Mouse (Mus musculus) spleen, postnatal 14 days (tissue): ENCODE measurements around the gene Samd4b.

ENCODE experiments used
- DNase-seq, 2 experiments: peaks; one replicate each; pipeline ENCODE4 v3.0.0; 2021 to 2022; ENCODE audit warnings: low spot score in 2 of 2

Samd4b gene

GRCm38 (mm10) chr7:28378066-28378690 lies 219.8 kb downstream of the Samd4b start:
- peak; percentile 32 to 35 for DNase-seq

DNA sequence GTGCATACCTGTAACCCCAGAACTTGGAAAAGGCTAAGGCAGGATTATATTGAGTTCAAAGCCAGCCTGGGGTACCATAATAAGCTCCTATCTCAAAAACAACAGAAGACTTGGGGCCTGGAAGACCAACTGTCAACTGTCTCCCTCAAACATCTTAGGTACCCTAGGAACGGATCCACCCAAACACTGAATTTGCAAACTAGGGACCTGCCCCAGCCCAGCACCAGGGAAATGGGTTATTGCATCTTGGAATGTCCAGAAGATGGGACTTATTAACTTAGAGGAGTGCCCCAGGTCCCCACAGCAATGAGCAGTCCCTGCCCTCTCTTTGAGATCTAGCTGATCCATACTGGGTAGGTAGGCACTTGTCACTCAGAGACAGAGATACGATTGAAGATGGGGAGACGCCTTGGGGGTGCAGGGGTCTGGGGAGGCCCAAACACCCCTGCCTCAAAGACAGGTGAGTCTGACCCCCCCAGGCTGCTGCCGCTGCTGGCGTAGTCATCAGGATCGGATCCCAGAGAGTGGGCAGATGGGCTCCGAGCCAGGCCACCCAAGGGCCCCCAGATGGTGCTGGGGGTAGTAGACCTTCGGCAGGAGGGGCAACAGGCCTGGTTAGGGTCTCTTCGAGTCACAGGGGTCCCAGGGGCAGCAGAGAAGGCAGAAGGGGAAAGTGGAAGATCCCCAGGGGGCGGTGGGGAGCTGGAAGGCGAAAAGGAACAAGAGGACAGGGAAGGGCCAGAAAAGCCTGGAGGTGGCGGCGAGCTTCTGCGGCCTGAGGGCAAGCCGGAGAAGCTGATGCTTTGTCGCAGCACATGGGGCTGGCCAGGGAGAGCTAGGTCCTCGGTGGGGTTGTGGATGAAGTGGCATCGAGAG lies 220.5 kb downstream of the Samd4b start:
- DNase-seq = no peak

GRCm38 (mm10) chr7:28376011-28376771 lies 221.8 kb downstream of the Samd4b start:
- DNase-seq = peak; percentile 34 to 45

- DNase-seq = peak; percentile 80 to 82
Measured at GRCm38 (mm10) chr7:28375176-28375921, 222.6 kb downstream of the Samd4b start.

GRCm38 (mm10) chr7:28374647-28375046 lies 223.3 kb downstream of the Samd4b start:
- DNase-seq = no peak

GRCm38 (mm10) chr7:28373891-28374495 lies 224.0 kb downstream of the Samd4b start:
- DNase-seq = no peak

DNA sequence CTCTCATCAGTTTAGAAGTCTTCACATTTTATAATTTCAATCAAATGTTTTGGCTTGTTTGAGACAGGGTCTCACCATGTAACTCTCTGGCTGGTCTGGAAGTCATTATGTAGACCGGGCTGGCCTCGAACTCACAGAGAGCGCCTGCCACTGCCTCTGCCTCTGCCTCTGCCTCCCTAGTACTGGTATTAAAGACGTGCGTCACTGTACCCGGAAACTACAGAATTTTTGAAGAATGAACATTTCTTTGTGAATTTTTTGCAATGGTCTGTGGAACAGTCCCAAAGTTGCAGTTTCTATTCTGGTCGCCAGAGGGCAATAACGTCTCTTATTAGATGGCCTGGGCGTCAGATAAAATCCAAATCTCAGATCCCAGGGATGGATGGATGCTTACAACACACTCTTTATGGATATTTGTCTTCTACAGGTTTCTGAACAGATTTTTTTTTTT lies 224.8 kb downstream of the Samd4b start:
- peak; percentile 27 to 70 for DNase-seq

GRCm38 (mm10) chr7:28372251-28373108 lies 225.5 kb downstream of the Samd4b start, which contains the start of gene Plekhg2:
Gene Plekhg2, minus strand, starts transcription at chr7:28372599.
- peak; percentile 95 to 97 for DNase-seq

GRCm38 (mm10) chr7:28371514-28371989 lies 226.4 kb downstream of the Samd4b start:
- DNase-seq = peak; percentile 39 to 40

DNA sequence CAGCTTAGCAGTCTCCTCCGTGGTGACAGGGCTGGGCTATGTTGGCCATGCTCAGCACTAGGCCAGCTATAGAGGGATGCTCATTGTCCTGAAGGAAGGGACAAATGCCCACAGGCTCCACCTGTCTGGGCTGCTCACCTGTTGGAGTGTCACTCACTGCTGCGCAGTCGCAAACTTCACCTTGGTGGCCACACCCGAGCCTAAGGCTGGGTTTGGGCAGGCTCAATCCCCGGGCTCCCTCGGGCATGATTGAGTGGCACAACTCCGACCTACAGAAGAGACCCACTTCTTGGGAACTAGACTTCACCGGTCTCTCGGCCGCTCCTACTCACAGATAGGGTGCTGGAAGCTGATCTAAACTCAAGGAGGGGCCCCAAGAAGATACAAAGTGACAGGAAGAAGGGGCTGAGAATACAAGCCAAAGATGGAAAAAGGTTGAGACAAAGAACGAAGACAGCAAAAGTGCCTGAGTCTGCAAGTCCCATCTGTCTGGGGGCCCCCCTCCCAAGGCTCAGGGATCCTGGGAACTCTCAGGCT lies 226.9 kb downstream of the Samd4b start:
- no peak for DNase-seq

DNA sequence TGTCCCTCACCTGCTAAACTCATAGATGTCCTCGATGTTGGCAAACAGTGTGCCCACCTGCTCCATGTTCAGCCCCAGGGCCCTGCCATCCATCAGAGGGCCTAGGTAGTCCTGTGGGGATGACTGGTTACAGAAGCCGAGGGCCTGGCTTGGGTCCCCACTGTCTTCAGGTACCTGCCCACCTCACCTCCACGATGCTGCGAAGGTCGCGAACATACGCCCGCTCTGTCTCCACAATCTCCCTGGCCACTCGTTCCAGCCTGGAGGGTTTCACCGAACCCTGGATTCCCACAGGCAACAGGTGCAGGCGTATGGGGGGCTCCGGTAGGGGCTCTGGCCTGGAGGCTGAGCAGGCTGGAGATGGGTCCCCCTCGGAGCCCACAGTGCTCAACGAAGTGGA lies 227.9 kb downstream of the Samd4b start:
- DNase-seq = no peak

DNA sequence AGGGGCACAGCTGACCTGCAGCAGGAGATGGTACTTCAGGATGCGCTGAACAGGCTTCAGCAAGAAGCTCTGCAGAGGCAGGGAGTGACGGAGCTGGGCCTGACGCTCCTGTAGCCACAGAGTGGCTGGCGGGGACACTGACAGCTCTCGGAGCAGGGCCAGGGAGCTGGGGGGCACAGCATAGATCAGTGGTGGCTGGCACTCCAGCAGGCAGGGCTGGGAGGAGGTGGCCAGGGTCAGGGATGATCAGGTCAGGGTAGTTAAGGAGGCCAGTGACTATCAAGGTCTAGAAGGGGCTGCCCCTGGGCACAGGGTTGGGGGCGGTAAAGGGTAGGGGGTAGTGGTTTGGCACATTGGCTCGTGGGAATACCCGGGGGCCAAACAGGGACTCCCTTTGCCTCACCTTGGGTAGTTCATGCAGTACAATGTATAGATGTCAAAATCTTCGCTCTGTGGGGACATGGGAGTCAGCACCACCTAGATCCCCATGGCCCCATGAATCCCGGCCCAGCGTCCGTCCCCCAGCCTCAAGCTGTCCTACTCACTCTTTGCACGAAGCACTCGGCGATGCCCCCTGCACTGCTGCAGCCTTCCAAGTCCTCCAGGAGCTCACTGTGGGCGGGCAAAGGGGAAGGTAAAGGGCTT lies 229.5 kb downstream of the Samd4b start:
- DNase-seq = no peak

DNA sequence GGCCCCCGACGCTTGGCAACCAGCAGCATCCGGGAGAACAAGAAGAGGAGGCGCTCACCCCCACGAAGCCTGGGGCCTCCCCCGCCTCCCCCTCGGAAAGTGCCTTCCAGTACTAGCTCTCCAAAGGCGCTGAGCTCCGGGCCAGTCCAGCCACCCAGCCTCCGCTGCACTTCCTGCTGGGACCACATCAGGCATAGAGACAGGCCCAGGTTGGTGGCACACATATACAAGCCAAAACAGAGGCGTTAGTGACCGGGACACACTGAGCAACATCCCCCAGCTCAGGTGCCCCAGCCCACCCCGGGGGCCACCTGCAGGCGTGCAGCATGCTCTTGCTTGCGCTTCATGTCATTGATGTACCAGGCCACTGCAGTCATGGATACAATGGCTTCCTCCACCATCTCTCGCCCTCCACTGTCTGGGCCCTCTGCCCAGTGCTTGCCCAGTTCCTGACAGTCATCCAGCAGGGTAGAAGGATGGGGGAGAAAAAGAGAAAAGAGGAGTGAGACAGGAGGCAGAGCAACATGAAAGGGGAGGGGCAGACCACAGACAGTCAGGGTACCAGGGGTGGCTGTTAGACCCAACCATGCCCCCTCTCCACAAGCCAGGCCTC lies 230.2 kb downstream of the Samd4b start:
- DNase-seq = no peak

DNA sequence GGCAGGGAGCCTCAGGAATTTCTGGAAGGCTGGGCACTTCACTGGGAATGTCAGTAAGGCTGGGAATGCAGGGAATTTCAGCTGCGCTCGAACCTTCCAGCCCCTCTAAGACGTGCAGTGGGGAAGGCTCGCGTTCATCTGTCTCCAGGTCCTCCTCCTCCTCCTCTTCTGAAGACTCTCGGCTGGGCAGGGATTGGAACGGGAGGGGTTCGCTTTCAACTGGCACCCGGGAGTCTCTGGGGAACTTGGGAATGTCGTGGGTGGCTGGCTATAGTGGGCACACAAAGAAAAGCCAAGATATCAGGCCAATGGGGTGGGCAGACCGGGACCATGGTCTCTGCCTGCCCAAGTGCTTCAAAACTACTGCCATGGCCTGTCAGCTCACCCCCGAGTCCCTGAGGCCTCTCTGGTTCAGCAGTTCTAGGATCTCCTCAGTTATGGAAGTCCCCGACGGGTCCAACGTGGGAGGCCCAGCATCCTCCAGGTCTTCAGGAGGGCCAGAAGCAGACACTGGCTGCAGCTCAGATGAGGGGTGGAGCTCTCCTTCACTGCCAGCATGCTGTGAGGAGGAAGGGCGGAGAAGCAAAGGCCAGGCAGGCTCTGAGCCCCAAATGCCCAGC lies 235.4 kb downstream of the Samd4b start:
- DNase-seq = no peak

DNA sequence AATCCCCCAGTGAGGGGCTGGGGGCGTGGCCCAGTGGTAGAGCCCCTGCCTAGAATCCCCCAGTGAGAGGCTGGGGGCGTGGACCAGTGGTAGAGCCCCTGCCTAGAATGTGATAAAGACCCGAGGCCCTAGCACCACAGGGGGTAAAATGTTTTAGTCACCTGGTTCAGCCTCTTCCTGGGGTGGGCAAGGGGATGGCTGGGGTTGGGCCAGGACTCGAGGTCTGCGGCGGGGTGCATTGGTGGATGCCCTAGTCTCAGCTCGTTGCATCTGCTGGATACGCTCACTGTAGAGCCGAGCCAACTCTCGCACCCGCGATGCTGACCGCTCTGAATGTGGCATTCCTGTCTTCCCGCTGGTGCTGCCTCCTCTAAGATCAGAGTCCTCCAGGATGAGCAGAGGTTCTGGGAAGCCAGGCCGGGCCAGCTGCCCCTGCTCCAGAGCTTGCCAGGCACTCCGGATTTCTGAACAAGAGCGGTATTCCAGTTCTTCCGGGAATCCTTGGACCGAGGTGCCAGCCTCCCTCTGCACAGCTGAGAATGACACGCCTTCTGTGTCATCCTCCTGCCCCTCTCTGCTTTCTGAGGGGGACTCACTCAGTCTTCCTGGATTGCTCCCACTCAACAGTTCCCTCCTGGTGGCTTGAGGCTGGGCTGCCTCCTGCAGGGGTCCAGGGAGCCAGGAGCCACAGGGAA lies 236.2 kb downstream of the Samd4b start:
- no peak for DNase-seq

DNA sequence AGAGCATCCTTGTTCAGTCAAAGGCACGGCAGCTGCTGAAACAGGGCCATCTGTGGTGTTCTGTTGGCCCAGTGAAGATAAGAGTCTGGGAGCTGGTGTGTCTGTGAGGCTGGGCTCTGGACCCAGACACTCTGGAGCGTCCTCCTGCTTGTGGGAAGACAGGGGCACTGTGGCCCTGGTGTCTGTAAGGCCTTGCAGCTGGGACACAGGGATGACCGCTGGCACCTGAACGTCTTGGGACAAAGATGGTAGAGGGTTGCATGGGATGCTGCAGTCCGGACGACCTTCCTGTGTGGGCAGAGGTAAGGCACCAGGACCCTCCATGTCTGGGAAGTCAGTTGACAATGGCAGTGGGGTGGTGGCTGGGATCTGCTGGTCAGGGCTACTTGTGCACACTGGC lies 237.7 kb downstream of the Samd4b start:
- no peak for DNase-seq

- DNase-seq = no peak
Measured at GRCm38 (mm10) chr7:28359854-28360253, 238.1 kb downstream of the Samd4b start.

GRCm38 (mm10) chr7:28358431-28358830 lies 239.5 kb downstream of the Samd4b start:
- DNase-seq = no peak
